Mouse (Mus musculus) cortical plate, adult 2 months (tissue): ENCODE measurements at regions not wholly inside any gene's neighbourhood (a gene's known extent, or its start where the extent isn't known, plus 50 kb on each side); places are given as distances from the start of the nearest gene placed in this dataset.

Experiments used
- H3K27ac ChIP-seq: fragments of 200-500 bp; 2 replicates; pipeline ENCODE4 v1.5.1; 2012; ENCODE audit warnings: low read length, control low read depth, inconsistent platforms; ENCODE audit not compliant: insufficient read depth
- H3K4me1 ChIP-seq: fragments of 200-500 bp; 2 replicates; pipeline ENCODE4 v1.6.1; 2011; ENCODE audit warnings: low read length; ENCODE audit not compliant: control insufficient read depth, insufficient read depth
- H3K4me3 ChIP-seq: fragments of 200-500 bp; 2 replicates; pipeline ENCODE4 v1.5.1; 2011; ENCODE audit warnings: mild to moderate bottlenecking, low read length, control low read depth; ENCODE audit not compliant: insufficient read depth
- CTCF ChIP-seq: fragments of 200-500 bp; IDR thresholded peaks from 2 replicates; pipeline ENCODE4 v1.5.1; 2011; ENCODE audit warnings: mild to moderate bottlenecking, control low read depth, low read length; ENCODE audit not compliant: insufficient read depth; ENCODE audit errors: extremely low read depth
- POLR2A ChIP-seq: fragments of 200-500 bp; IDR thresholded peaks from 2 replicates; pipeline ENCODE4 v1.6.1; 2011; ENCODE audit warnings: mild to moderate bottlenecking, low read length, control low read depth; ENCODE audit not compliant: insufficient read depth; ENCODE audit errors: extremely low read depth

DNA sequence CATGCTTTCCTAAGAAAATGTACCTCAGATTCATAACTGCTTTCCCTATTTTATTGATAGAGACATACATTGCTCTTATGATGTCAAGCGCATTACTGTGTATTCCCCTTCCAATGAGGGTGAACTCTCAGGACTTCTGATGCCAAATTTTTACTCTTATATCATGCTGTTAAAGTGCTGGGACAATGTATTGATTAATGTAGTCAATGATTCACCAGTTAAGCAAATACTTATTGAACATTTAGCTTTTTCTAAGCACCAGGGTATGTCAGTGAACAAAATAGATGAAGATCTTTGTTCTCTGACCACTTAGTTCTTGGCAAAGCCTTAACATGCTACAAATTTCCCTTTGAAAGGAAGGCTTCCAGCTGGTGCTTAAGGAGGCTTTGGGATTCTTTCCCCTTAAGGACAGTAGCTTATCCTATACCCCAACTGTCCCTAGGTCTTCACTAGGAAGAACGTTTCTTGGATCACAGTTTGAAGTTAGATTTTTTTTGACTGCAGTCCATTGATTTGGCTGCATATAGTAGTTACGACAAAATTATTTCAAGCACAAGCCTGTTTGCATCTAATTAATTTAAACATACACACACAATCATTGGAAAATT is 203.1 kb upstream of the Ptbp2 start:
- no peak for TF ChIP-seq POLR2A
- TF ChIP-seq CTCF, result no peak
- H3K27ac ChIP-seq, result no peak overlapping the region

DNA sequence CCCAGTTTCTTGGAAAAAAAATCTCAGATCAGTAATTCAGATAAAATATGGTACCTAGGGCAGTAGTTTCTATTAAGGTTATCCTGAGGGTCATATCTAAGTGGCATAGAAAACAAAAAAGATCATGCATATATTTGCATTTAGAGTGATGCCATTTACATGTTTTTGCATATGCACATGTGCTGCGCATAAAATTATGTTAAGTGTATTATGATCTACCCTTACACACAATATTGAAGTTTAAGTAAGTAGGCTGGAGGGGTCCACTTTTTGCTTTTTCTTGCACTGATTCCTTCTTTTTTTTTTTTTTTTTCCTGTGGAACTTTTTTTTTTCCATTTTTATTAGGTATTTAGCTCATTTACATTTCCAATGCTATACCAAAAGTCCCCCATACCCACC is 193.1 kb upstream of the Ptbp2 start:
- H3K27ac ChIP-seq, result no peak overlapping the region
- H3K4me1 ChIP-seq, result no peaks in the 10 kb centered on the region
- H3K4me3 ChIP-seq, result no peak overlapping the region
- TF ChIP-seq POLR2A (no peak), CTCF (no peak)

More for the DNA sequence above, 203.1 kb upstream of the Ptbp2 start:
- Histone ChIP-seq H3K4me3 (no peak overlapping the region), H3K4me1 (no peaks in the 10 kb centered on the region)

DNA sequence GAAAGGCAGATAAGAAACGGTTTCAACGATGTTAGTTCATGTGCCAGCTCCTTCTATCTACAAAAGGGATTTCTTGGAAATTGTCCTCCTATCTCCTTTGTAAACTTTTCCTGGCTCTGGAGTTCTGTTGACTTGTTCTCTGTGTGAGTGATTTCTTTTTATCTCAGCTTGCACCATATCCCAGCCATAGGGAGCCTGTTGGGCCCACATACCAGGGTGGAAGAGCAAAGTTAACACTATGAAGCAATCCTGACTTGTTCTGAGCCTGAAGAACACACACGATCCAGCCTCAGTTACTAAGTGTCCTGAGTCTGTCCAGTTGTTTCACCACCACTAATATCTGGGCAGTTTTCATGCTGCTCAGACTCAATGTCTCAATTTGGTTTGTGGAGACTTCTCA is 192.1 kb upstream of the Ptbp2 start:
- no peak for TF ChIP-seq POLR2A
- no peak for TF ChIP-seq CTCF

DNA sequence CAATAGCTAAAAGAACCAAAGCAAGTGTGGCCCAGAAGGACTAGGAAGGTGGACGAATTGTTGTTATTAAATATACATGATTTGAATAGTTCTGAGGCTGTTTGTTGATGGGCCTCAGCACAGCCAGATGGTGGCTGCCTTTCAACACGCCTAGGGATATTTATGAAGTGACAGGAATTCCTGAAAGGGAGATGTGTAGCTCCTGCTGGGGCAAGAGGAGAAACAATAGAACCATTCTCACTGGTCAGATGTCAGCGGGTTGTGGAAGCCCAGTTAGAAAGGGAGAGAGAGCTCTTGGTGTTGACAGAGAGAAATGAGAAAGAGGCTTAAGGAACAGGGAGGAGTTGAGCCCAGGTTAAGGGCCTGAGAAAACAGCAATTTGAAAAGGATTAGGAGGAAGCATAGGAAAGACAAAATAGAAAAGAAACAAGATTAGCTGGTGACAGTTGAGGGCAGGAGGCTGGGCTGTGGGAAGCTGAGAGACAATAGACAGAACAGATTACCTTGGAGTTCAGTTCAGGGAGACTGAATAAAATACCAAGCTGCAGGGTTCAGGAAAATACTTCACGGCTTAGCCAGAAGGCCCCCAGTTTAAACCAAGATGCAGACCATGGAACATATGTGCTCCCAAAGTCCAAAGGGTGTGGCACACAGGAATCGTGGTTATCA is 174.7 kb upstream of the Ptbp2 start:
- Histone ChIP-seq H3K27ac (no peak overlapping the region), H3K4me1 (peaks cover 2% of the 10 kb centered on the region; the same call in 1 of the 2 replicates), H3K4me3 (no peak overlapping the region)
- TF ChIP-seq CTCF (no peak), POLR2A (no peak)

More for the DNA sequence above, 192.1 kb upstream of the Ptbp2 start:
- Histone ChIP-seq H3K27ac (no peak overlapping the region), H3K4me1 (no peaks in the 10 kb centered on the region), H3K4me3 (no peak overlapping the region)

DNA sequence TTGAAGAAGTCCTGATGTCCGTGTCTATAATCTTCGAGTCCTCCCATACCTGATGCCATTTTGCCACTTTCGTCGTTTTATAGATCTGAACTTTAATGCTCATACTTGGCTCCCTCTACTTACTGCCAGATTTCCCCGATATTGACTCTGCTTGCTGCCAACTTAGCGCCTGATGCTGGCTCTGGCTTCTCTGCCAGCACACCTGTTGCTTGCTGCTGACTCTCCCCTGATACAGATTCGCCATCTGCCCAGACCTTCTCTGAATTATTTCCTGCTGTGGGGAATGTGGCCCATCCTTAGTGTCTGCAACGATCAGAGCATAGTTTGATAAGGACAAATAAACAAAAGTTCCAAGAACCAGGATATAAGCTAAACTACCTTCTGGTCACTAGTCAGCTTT is 173.3 kb upstream of the Ptbp2 start:
- Histone ChIP-seq H3K4me1 (peaks cover 2% of the 10 kb centered on the region; the same call in 1 of the 2 replicates), H3K27ac (no peak overlapping the region), H3K4me3 (no peak overlapping the region)
- no peak for TF ChIP-seq POLR2A
- TF ChIP-seq CTCF, result no peak

DNA sequence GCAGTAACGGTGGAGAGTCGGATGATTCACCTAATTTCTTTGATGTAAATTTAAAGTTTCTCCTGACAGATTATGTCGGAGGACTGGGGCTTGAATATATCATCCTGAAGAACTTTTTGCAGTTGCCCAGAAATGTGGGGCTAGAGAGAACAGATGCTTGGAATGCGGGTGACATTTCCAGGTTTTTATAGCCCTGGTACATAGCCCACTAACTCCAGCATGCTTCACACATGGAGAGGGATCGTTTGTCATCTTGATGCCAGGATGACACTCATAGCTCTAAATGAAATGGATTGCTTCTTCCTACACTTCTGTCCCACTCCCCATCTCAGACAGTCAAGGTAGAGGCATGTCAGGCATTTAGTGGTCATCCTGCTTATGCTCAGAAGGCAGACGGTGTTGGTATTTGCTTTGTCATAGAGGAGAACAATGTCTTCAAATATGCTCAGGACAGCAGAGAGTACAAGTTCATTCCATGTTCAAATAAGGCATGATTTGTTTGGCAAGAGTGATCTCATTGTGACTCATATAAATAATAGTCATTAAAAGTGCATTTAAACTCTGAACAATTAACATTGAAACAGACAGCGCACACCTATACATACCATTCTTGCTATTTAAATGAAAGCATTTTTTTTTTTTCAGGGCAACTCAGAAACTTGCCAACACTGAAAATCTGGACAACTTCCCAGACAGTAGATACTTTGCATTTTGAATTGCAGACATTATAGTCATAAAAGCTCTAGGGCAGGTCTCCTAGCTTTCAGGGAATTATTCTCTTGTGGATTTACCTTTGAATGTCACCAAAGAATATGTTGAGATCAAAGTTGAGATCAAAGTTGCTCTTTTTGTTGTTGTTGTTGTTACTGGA is 171.7 kb upstream of the Ptbp2 start:
- Histone ChIP-seq H3K4me1 (peaks cover 2% of the 10 kb centered on the region; the same call in 1 of the 2 replicates), H3K4me3 (no peak overlapping the region), H3K27ac (no peak overlapping the region)
- TF ChIP-seq CTCF (no peak), POLR2A (no peak)

DNA sequence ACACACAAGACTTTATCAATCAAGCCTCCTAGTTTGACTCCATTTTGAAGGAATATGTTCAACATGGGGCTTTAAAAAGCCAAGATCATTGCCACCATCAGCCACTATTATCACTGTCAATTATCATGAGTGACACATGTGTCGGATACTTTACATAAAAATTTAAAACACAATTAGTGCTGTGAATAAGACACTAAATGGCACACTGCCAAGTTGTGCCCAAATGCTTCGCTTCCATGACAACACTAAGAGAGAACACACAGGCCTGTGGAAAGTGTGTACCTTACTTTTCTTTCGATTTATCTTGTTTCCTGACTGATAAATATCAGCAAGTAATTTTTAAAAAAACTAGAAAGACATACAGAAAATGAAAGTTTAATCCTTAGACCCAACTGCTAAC is 166.5 kb upstream of the Ptbp2 start:
- H3K4me1 ChIP-seq, result 0 out of 2 replicates have a peak, but pooled peaks cover 3% of the 10 kb centered on the region
- no peak for TF ChIP-seq CTCF
- no peak for TF ChIP-seq POLR2A
- peak overlapping the region; percentile 25; the same call in 1 of the 2 replicates for H3K27ac ChIP-seq

DNA sequence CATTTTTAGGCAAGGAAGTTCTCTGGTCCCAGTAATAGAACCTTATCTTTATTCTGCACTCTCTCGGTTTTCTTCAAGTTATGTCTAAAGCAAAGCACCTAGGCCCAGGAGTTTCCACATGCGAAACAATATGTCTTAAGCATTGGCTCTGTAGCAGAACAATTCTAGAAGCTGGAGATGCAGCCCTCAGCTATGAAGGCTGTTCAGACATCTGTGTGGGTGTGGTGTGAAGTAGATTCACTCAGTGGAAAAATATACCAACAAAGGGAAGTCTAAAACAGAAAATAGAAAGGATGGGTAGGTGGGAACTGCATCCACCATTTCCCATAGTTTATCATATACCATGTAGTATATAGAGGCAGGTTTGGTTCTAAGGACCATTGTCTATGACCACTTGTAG is 165.8 kb upstream of the Ptbp2 start:
- TF ChIP-seq POLR2A (no peak), CTCF (no peak)
- Histone ChIP-seq H3K4me1 (0 out of 2 replicates have a peak, but pooled peaks cover 3% of the 10 kb centered on the region), H3K4me3 (no peak overlapping the region), H3K27ac (peak overlapping the region; percentile 25; the same call in 1 of the 2 replicates)

More for the DNA sequence above, 166.5 kb upstream of the Ptbp2 start:
- no peak overlapping the region for H3K4me3 ChIP-seq

DNA sequence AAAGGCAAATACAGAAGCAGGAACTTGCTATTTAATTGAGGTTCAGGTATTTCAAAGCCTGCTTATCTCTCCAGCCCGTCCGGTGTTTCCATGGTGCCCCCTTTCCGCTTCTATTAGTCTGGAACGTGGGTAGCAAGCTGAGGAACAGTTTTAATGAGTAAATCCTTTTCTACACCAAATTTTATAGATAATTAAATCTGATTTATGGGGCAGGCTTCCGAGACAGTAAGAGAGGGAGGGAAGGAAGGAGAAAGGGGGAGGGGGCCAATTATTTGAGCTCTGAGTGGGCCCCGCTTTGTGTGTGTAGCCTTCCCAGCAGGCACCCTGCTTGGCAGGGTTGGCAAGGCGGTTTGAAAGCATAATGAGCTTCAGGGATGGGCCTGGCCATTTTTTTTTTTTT is 165.4 kb upstream of the Ptbp2 start:
- Histone ChIP-seq H3K4me1 (0 out of 2 replicates have a peak, but pooled peaks cover 3% of the 10 kb centered on the region), H3K4me3 (no peak overlapping the region), H3K27ac (no peak overlapping the region)
- no peak for TF ChIP-seq CTCF
- TF ChIP-seq POLR2A, result no peak

DNA sequence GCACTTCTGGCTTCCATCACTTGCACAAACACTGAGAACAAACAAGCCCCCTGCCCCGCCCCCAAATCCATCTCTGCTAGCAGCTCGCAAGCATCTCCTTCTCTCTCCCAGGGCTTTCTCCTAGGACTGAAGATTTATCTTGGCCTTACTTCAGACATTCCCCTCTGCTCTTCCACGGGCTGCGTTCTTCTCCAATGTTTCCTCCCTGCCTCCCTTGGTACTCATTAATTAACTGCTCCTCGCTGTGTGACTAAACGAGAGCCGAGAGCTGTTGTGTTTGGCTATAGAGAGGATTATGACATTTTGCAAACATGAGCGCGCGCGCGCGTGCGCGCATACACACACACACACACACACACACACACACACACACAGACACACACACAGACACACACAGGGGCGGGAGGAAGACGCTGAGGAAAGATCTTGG is 164.8 kb upstream of the Ptbp2 start:
- TF ChIP-seq CTCF (no peak), POLR2A (no peak)
- Histone ChIP-seq H3K27ac (no peak overlapping the region), H3K4me1 (0 out of 2 replicates have a peak, but pooled peaks cover 3% of the 10 kb centered on the region), H3K4me3 (no peak overlapping the region; the same call in 1 of the 2 replicates)
